Mouse (Mus musculus): ENCODE results near the gene Best3.

Gene Best3

DNA sequence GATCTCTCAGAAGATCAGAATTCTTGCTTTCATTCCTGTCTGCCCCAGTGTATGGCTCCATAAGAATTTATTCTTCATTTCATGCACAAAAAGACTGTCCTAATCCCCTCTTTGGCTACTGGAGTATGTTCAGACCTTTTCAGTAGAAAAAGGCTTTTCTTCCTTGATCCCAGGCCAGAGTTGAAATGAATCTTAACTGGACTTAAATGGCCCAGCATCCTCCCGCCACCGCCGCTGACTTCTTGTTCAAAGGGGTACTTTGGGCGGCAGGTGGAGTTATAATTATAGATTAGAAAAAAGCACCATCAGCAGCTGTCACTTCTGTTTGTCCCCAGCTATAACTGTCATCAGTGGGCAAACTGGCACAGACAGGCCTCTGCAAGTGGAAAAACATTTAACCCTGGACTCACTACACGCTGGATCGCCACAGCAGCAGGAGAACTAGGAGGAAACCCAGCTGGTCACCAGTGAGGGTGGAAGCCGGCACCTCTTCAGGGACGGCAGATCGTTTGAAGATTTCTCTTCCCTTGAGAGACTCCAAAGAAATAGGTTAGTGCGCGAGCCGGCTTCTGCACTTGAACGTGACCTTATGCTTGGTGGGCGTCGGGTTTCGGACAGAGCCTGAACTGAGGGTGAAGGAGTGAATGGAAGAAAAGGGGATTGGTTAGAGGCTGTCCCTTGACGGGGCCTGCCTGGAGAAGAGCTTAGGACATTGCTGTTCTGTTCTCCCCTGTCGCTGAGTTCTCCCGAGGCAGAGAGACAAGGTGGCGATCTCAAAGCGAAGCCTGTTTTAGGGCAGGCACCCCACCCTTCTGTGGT, at the start of gene Best3:
Best3 (plus strand) TSS at position 51 of the 819 bp plus-strand sequence.
- DNase-seq = no peak

DNA sequence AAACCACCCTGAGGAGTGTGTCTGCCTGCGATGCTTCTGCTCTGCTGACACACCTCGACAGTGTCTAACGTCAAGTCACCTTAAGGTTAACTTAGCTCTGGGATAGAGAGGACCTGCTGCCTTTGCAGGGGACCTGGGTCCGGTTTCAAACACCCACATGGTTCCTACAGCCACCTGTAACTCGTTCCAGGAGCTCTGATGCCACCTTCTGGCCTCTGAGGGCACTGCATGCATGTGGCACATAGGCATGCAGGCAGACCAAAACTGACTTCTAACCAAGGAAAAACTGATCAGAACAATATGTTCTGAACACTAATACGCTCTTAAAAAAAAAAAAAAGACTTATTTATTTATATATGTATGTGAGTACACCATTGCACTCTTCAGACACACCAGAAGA, 43.1 kb upstream of the Best3 start:
- no peak for DNase-seq

DNA sequence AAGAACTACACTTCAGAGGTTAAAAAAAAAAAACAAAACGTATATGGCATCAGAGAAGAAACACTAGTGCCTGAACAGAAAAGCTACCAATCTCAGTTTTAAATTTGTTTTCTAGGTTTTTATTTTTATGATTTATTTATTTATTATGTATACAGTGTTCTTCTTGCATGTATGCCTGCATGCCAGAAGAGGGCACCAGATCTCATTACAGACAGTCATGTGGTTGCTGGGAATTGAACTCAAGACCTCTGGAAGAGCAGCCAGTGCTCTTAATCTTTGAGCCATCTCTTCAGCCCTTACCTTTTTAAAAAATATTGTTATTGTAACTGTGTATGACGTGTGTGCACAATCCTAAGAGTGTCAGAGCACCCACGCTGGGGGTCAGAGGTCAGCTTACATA, 42.0 kb upstream of the Best3 start:
- no peak for DNase-seq

DNA sequence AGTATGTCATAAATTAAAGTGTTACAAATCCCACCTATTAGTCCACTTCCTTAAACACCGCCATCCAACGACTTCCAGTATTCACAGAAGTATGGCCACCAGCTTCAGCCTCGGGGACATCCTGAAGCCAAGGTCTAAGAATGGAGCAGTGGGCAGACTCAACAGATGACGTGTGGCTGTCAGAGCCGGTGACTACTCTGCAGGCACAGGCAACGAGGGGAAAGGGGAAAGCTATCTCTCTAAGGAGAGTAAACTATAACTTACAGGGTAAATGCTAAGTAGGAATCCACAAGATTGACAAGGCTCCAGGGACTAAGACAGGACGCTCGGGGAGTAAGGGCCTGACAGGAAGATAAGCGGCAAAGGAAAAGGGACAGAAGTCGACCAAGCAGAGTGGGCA, 41.2 kb upstream of the Best3 start:
- no peak for DNase-seq

DNA sequence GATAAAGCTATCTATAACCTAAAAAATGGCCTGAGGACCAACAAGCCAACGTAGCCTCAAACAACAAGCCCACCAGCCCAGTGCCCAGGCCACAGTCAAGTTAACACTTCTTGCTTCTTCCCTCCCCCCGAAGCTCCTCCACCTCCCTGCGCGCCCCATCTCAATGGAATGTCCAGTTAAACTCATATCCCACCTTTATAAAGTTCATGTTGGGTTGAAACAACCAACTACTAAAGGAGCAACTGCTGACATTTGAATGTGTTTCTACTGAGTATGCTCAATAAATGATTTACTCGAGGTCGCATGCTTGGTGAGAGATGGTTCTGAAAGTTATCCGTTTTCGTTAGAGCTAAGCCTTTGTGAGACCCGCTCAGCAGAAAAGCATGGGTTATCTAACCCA, 37.7 kb upstream of the Best3 start:
- no peak for DNase-seq

DNA sequence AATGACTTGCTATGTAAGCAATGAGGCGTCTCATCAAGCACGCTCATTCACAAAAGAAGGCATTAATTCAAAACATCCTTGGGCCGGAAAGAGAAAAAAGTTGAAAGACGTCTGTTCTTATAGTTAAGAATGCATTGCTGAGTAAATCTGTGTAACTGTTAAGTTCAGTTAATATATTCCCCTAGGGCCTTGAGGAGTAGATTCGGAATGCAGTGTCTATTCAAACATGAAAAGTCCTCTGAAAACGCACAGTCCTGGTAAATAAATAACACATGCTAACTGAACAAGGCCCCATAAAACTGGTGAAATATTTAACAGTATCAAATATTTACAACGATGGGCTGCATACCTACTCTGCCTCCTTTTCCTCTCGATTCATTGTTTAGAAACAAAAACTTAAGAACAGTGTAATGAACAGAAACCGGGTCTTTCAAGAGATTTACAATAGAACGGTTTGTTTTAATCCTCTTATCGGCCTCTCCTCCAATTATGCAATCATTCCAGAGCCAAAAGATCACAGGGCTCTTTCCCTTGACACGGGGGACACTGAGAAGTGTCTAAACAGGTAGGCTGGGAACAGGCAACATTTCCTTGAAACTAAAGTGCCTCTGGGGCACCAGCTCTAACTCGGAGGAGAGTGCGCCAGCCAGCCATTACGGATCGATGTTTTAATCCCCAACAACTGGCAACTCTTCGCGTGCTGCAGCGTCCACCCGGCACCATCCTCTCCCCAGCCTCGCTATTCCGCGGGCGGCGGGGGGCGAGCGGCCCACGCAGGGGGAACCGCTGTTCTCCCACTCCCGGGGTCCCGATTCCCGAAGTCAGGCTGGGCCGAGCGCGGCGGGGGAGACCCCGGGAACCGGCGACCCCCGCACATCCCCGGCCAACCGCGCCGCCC, 36.8 kb upstream of the Best3 start:
- DNase-seq = no peak

DNA sequence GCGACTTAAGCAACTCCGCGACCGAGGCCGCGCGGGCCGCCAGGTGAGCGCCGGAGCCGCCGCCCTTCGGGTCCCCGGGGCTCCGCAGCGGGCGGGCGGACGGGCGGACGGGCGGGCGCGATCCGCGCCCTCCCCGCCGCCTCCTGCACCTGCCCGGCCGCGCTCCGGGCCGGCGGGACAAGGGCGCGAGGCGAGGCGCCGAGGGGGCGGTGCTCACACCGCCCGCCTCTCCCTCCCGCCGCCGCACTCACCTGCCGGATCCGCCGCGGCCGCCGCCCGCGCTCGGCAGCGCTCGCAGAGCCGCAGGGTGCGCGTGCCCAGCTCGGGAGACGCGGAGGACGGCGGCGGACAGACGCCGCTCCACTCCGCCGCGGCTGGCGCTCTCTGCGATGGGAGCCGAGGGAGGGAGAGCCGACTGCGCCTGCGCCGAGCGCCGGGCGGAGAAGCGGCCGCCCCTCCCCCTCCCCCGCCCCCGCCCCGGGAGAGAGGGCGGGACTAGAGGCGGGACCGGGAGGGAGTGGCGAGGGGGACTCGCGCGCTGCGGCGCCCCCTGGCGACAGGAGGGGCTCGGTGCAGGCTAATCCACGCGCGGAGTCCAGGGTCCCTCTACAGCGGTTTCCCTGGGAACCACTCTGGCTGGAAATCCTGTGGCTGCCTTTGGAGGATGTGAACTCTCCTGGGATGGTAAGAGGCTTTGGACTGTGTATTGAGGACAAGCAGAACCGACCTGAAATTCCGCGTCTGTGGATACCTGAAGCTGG, 35.9 kb upstream of the Best3 start, which contains the start of gene Rab3ip:
Rab3ip (minus strand) TSS at position 761 of the 761 bp plus-strand sequence.
- DNase-seq = peak; percentile 86

DNA sequence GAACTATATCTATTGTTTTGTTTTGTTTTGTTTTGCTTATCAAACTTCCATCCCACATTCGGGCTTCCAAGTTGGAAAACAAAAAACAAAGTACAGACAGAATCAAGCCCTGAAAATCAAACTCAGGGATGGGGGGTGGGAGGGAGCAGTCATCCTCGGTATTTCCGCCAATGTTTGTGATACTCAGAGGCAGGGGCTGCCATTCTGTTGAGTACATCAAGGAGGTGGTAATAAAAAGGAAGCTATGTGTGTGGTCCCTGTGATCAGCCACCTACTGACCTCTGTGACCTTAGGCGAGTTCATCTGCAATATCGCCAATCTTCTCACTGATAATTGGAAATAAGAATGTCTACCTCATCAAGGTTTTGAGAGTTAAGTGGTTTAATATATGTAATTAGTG, 35.2 kb upstream of the Best3 start:
- DNase-seq = no peak

DNA sequence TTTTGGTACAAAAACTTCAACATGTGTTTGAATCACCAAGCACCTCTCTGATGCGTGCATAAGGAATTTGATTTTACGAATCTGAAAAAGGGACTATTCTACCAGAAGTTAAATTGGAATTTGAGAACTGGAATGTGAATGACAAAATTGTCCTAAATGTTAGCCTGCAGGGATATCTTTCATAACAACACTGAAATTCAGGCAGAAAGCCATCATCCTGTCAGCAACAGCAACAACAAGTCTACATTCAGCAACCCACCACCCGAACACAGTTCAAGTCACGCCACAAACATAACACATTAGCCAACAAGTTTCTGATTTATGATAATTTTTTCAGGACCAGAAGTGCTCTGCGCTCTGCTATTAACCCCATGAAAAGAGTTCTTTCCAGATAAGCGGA, 30.9 kb upstream of the Best3 start:
- no peak for DNase-seq

DNA sequence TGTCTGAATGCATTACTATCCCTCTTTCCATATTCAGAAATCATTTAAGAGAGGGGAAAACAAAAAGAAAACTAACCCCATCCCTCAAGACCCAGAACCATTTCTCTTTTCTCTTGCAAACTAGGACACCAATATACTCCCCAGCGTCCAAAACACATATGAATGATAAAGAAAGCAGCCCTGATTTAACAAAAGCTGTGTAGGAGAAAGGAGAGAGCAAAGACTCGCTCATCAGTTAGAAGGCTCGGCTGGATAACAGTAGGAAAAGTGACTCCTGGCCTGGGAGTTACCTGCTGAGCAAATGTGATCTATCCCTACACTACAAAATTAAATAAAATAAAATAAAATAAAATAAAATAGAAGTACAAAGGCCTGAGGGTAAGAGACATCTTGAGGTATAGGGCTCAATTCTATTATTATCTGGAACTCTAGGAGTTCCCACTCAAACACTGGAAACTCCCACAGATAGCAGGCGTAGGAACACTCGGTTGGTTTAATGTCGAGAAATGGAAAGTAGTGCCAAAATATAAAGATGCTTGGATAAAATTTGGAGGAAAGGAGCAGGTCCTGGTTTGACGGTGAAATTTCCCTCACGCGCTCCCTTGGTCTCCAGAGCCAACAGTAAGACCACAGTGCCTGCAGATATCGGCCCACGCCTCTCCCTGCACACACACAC, 29.5 kb upstream of the Best3 start:
- DNase-seq = no peak

DNA sequence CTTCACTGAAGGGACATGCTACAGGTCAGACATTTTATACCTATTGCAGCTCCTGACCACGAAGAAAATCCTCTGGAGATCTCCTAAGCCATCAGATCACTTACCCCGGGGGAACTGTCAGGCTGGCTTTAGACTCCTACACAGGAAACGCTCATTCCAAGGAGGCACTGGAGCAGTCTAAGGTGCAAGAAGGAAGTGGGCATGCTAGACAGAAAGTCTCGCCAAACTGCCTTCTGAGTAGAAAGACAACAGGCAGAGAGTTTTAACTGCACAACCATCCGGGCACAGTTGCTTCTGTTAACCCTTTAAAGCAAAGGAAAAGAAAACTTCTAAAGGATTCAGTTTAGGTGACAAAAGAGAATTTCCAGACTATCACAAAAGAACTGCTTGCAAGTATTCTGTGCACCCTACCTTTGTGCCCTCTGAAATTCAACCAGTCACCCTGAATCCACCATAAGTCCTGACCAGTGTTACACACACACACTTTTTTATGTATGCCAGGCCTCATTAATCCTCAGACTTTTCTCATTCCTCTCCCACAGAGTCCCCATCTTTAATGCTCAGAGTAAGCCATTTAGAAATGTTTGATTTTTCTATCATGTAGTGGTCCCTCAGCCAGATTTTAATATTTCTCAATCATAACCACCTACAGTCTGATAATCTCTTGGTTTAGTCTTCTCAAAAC, 28.1 kb upstream of the Best3 start:
- no peak for DNase-seq

DNA sequence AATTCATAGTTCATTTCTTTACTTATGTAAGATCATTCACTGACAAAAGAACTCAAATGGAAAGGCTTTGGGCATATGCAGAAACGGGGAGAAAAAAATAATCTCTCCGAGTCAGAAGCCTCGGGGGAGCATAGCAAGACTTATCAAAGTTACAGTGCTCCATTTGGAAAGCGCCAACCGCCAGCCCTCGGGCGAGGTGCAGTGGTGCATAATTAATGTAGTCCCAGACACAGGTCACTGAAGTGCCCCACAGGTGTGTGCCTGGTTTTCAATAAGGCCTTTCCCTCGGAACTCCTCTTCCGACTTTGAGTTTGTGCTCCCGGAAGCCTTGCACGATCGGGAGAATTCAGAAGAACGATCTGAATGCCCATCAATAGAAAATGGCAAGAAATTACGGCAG, 24.0 kb upstream of the Best3 start:
- DNase-seq = no peak

DNA sequence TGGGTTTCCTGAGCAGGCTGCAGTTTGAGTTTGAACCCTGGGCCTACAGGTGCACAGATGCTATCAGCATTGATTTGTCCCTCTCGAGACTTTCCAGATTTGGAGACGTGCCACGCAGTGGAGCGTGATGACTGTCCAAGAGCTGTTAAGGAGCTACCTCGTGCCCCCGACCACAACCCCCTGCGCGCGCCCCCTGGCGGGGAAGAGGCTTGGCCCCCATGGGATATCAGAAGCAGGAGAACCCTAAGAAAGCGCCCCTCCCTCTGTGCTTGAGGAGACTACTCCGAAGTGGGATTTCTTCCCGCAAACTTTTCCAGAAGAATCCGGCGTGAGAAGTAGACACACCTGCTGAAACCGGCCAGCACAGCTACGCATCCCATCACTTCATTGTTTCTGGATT, 23.3 kb upstream of the Best3 start:
- no peak for DNase-seq

DNA sequence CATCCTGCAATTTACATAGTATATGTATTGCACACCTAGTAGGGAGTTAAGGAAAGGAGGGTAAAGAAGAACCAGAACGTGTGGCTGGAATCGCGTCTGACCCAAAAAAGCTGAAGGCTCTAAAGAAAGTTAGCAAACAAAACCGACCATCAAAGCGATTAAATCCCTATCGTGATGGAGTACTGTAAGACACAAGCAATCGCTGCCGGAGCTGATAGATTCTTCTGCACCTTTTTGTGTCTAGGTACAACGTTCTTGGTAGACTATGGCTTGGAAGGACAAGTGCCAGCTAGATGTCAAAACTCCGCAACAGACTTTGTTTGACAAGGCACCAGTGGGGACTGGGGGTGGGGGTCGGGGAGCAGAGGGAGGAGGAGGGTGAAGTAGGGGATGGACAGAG, 22.0 kb upstream of the Best3 start:
- no peak for DNase-seq

DNA sequence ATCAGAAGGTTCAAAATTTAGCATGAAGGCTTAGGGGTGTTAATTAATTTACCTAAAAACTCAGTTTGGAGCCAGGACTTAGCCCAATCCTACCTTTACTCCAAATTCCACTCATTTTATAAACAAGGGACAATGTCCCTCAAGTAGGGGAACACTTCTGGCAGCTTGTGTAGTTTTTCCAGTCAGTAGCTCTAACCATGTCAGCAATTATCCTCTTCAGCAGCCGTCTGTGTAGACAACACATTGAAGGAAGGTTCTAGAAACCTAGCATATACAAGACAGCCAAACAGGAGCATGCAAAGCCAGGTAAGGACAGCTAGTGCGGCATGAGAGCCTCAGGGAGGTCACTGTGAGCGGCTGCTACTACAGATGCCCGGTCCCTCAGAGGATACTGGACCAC, 21.5 kb upstream of the Best3 start:
- DNase-seq = no peak

DNA sequence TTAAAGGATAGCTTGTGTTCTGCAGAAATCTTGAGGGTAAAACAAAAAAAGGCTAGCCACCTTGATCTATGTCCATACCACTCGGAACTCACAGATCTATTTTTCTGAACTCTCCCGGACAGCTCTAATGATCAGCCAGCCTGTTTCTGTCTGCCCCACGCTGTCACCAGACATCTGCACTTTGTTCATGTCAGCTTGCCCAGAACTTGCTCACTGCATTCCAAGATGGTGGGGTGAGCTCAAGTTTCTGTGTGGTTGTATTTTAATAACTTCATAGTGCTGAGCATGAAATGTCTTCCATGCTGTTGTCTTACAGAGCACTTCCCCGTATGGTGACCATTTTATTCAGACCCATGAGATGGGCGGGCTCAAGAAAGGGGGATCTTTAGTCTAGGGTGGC, 20.8 kb upstream of the Best3 start:
- no peak for DNase-seq

DNA sequence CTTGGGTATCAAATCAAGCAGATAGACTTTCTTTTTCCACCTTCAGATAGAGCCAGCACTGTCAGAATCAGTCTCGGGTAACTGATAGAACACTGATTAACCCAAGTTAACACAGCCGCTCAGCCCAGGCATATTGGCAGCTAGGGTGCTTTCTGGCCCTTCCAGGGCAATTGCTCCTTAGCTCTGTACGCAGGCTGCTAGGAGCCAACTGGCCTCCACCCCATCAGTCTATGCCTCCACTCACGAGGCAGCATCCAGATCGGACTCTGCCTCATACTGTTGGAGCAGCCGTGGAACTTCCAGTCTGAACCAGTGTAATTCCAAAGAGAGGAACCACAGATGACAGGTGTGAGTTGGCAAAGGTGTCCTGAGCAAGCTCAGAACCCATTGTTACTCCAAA, 20.0 kb upstream of the Best3 start:
- DNase-seq = no peak

DNA sequence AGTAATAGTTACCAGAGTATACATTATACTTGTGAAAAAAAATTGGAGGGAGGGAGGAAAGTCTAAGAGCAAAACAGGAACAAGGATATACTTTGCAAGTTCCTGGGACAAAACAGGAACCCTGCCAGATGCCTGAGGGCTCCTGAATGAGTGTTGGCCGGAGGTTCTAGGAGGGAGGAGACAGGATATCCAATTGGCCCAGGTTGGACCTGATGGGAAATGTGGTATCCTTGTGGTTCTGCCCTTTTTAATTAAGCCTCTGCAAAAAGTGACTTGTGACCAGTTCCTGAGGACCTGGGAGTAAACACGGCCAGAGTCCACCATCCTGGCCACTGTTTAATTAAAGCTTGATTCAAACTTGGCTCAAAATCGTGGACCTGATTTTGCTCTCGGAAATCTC, 17.4 kb upstream of the Best3 start:
- no peak for DNase-seq

DNA sequence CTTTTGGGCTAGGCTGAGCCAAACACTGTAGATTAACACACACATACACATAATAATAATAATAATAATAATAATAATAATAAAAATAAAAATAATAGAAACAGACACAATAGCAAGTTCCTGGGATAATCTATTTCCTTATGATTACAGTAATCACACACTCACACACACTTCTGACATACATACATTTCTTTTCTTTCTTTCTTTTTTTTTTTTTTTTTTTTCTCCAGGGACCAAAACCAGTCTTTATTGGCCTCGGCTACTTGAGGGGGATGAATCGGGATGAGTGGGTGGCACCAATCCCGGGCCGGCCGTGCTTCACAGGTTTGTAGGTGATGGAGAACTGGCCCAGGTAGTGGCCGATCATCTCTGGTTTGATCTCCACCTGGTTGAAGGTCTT, 13.6 kb upstream of the Best3 start, which contains the start of gene Gm10271:
Gm10271 (minus strand) TSS at position 101 of the 400 bp plus-strand sequence.
- no peak for DNase-seq

DNA sequence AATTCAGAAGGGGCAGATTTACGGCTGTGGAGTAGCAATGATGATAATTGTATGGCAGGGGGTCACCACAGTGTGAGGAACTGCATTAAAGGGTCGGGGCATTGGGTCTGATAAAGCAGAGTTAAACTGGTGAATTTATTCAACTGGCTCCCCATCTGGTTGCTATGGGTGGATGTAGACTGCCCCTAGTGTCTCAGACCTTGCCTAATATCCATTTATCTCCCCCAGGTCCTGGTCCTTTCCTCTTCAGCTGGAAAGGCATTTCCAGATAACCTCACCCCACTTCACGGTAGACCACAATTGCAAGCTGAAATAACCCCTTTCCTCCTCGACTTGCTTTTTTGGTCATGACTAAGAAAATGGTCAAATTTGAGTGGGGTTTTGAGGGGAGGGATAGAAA, 8.7 kb upstream of the Best3 start:
- DNase-seq = no peak

DNA sequence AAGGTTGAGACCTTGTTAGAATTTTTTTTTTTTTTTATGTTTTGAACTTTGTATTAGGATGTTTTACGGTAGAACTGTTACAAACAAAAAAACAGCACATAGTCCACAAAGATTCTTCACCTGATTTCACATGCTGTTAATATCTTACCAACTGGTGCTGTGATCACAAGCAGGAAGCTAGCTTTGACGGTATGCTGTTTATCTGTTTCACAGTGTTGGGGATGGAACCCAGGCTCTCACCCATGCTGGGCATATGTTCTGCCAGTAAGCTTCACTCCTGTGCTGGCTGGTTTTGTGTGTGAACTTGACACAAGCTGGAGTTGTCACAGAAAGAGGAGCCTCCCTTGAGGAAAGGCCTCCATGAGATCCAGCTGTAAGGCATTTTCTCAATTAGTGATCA, 8.3 kb upstream of the Best3 start:
- DNase-seq = no peak

DNA sequence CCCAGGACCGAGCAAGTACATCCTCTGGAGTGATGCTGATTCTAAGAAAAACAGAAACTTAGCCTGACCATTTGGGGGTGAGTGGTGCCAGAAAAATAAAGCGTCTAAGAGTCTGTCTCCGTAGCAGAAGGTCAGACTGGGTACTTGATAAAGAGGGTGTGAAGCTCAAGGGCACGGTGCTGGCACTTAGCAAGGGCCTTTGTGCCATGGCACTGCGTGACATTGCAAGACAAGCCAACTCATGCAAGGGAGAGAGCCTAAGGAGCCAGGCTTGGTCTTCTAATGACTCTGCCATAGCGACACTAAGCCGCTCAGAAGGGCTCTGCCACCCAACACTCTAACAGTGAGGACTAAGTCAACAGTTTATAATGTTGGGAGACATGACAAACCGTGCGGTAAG, 7.3 kb upstream of the Best3 start:
- no peak for DNase-seq

All from layer of hippocampus, adult 9-11 months (tissue).